Mouse (Mus musculus): ENCODE data around the gene Yju2. TPM values are rescaled to one million over a fixed set of nuclear protein-coding genes. Genes with fewer than 3 reads are reported as not detected.
"Not testable (repeated sequence)": the region's sequence is repeated elsewhere in the genome, so short reads cannot be mapped to it uniquely, and the experiment has no call there.

The Yju2 gene
- total RNA-seq (2021): 10 to 100 TPM in 1 of 2 experiments, 1 to 10 TPM in 1; 8.3 to 10.2 TPM
- long read RNA-seq, experiment 1, partial matches to known transcripts: 2 of 4 reads
- long read RNA-seq, experiment 1, other reads (novel, unspliced or antisense): 0 of 4 reads
- long read RNA-seq, experiment 2, partial matches to known transcripts: 2 of 3 reads
- long read RNA-seq, experiment 2, other reads (novel, unspliced or antisense): 0 of 3 reads

- intact Hi-C loops (cut with DNase I): loop anchor here (5.0 kb wide), 1 partner anchor 113 kb away; no protein-coding TSS in a partner anchor
These were observed at the start of gene Yju2 for GRCm38 (mm10) chr17:55958918-55959728. TSS of gene Yju2 (plus strand) at chr17:55959099.

GRCm38 (mm10) chr17:55931553-55932502, 27.1 kb upstream of the Yju2 start:
- TF ChIP-seq CTCF (IDR thresholded peaks at IDR 0.05): peak; percentile 4; the same call in 1 of the 2 replicates
- Histone ChIP-seq H3K27ac (peak overlapping the region; percentile 76), H3K4me3 (peak overlapping the region; percentile 83)
- peak; percentile 61 for DNase-seq
- intact Hi-C loops (cut with DNase I): no loop called here

More at GRCm38 (mm10) chr17:55958918-55959728, at the start of gene Yju2:
- Histone ChIP-seq H3K27ac (peak within 1 kb of the TSS; percentile 94), H3K4me3 (peak within 1 kb of the TSS; percentile 80)
- no peak; the same call in 1 of the 2 replicates for TF ChIP-seq CTCF (IDR thresholded peaks at IDR 0.05)
- DNase-seq: peak; percentile 94

GRCm38 (mm10) chr17:55932635-55933034, 26.3 kb upstream of the Yju2 start:
- H3K27ac ChIP-seq: peak overlapping the region; percentile 48
- no peak for DNase-seq
- no peak for TF ChIP-seq CTCF (IDR thresholded peaks at IDR 0.05)
- peak overlapping the region; percentile 83 for H3K4me3 ChIP-seq
- intact Hi-C loops (cut with DNase I): no loop called here

GRCm38 (mm10) chr17:55933191-55933590, 25.7 kb upstream of the Yju2 start:
- no peak for TF ChIP-seq CTCF (IDR thresholded peaks at IDR 0.05)
- no peak for DNase-seq
- no peak overlapping the region for H3K27ac ChIP-seq
- intact Hi-C loops (cut with DNase I): no loop called here
- H3K4me3 ChIP-seq: no peak overlapping the region

- Histone ChIP-seq H3K27ac (peak overlapping the region; percentile 96), H3K4me3 (peak overlapping the region; percentile 81)
- DNase-seq; intact Hi-C loops (cut with DNase I): not testable (repeated sequence)
These were observed 14.5 kb upstream of the Yju2 start for GRCm38 (mm10) chr17:55944387-55944865.

GRCm38 (mm10) chr17:55944866-55945682, 13.8 kb upstream of the Yju2 start:
- peak overlapping the region; percentile 81 for H3K4me3 ChIP-seq
- H3K27ac ChIP-seq: peak overlapping the region; percentile 96
- peak; percentile 96 for DNase-seq
- intact Hi-C loops (cut with DNase I): not testable (repeated sequence)

GRCm38 (mm10) chr17:55945696-55946095, 13.2 kb upstream of the Yju2 start:
- intact Hi-C loops (cut with DNase I): no loop called here
- DNase-seq: no peak
- no peak for TF ChIP-seq CTCF (IDR thresholded peaks at IDR 0.05)
- Histone ChIP-seq H3K4me3 (peak overlapping the region; percentile 81), H3K27ac (peak overlapping the region; percentile 96)

- no peak overlapping the region for H3K27ac ChIP-seq
- intact Hi-C loops (cut with DNase I): no loop called here
- TF ChIP-seq CTCF (IDR thresholded peaks at IDR 0.05): no peak
- no peak for DNase-seq
- H3K4me3 ChIP-seq: no peak overlapping the region
These were observed 10.3 kb upstream of the Yju2 start for GRCm38 (mm10) chr17:55948647-55949046.

GRCm38 (mm10) chr17:55949400-55949799, 9.5 kb upstream of the Yju2 start, which contains the start of gene Zfp119b:
TSS of gene Zfp119b (minus strand) at chr17:55949500.
- intact Hi-C loops (cut with DNase I): no loop called here
- no peak for TF ChIP-seq CTCF (IDR thresholded peaks at IDR 0.05)
- no peak within 1 kb of the TSS for H3K27ac ChIP-seq
- H3K4me3 ChIP-seq: no peak within 1 kb of the TSS
- DNase-seq: no peak

GRCm38 (mm10) chr17:55950601-55951000, 8.3 kb upstream of the Yju2 start:
- intact Hi-C loops (cut with DNase I): no loop called here
- no peak overlapping the region for H3K27ac ChIP-seq
- no peak for TF ChIP-seq CTCF (IDR thresholded peaks at IDR 0.05)
- no peak overlapping the region for H3K4me3 ChIP-seq
- no peak for DNase-seq

GRCm38 (mm10) chr17:55952041-55952440, 6.9 kb upstream of the Yju2 start:
- intact Hi-C loops (cut with DNase I): no loop called here
- Histone ChIP-seq H3K27ac (no peak overlapping the region), H3K4me3 (no peak overlapping the region)
- TF ChIP-seq CTCF (IDR thresholded peaks at IDR 0.05): no peak
- DNase-seq: no peak
